Mouse (Mus musculus) lung, postnatal 14 days (tissue): Measurements from ENCODE around the gene Itpr3.

Experiments
- DNase-seq: peaks from one replicate; pipeline ENCODE4 v3.0.0; 2021

The Itpr3 gene

GRCm38 (mm10) chr17:27056812-27057516 is at the start of gene Itpr3:
Gene Itpr3, plus strand, starts transcription at chr17:27057304.
- peak; percentile 82 for DNase-seq

- DNase-seq, result no peak
Measured at GRCm38 (mm10) chr17:27008277-27008676, 48.8 kb upstream of the Itpr3 start.

- DNase-seq, result no peak
Measured at GRCm38 (mm10) chr17:27011167-27011566, 45.9 kb upstream of the Itpr3 start.

GRCm38 (mm10) chr17:27011998-27012672 is 45.0 kb upstream of the Itpr3 start:
- DNase-seq, result peak; percentile 27

GRCm38 (mm10) chr17:27012909-27013308 is 44.2 kb upstream of the Itpr3 start:
- DNase-seq, result no peak

- DNase-seq, result peak; percentile 90
Measured at GRCm38 (mm10) chr17:27017564-27018499, 39.3 kb upstream of the Itpr3 start.

- DNase-seq, result no peak
Measured at GRCm38 (mm10) chr17:27018555-27019196, 38.4 kb upstream of the Itpr3 start.

- no peak for DNase-seq
Measured at GRCm38 (mm10) chr17:27021076-27021475, 36.0 kb upstream of the Itpr3 start.

GRCm38 (mm10) chr17:27021736-27022135 is 35.4 kb upstream of the Itpr3 start:
- no peak for DNase-seq

GRCm38 (mm10) chr17:27023342-27023741 is 33.8 kb upstream of the Itpr3 start:
- no peak for DNase-seq

GRCm38 (mm10) chr17:27025326-27025902 is 31.7 kb upstream of the Itpr3 start:
- no peak for DNase-seq

- DNase-seq, result no peak
Measured at GRCm38 (mm10) chr17:27025951-27026350, 31.2 kb upstream of the Itpr3 start.

- DNase-seq, result no peak
Measured at GRCm38 (mm10) chr17:27027460-27028283, 29.4 kb upstream of the Itpr3 start.

- peak; percentile 94 for DNase-seq
Measured at GRCm38 (mm10) chr17:27028284-27028795, 28.8 kb upstream of the Itpr3 start.

- no peak for DNase-seq
Measured at GRCm38 (mm10) chr17:27028909-27029308, 28.2 kb upstream of the Itpr3 start, which contains the start of gene Bak1. Gene Bak1, minus strand, starts transcription at chr17:27029009.

GRCm38 (mm10) chr17:27029431-27029830 is 27.7 kb upstream of the Itpr3 start:
- no peak for DNase-seq

- no peak for DNase-seq
Measured at GRCm38 (mm10) chr17:27030896-27031295, 26.2 kb upstream of the Itpr3 start.

- DNase-seq, result no peak
Measured at GRCm38 (mm10) chr17:27032328-27032727, 24.8 kb upstream of the Itpr3 start.

- DNase-seq, result peak; percentile 89
Measured at GRCm38 (mm10) chr17:27032869-27033268, 24.2 kb upstream of the Itpr3 start.

GRCm38 (mm10) chr17:27036465-27036864 is 20.6 kb upstream of the Itpr3 start:
- peak; percentile 49 for DNase-seq
